Mouse (Mus musculus) ES-Bruce4 (cell line): ENCODE measurements around the gene Smim23.

Experiments
- CTCF ChIP-seq: IDR thresholded peaks from one replicate; pipeline ENCODE4 v1.8.1; 2011; ENCODE audit warnings: low read depth, low read length
- EP300 ChIP-seq: IDR thresholded peaks from 2 replicates; pipeline ENCODE4 v1.6.1; 2011; ENCODE audit warnings: low read depth, low read length; ENCODE audit not compliant: insufficient read depth
- POLR2A ChIP-seq: IDR thresholded peaks from one replicate; pipeline ENCODE4 v1.8.1; 2011; ENCODE audit warnings: low read length; ENCODE audit not compliant: insufficient read depth

DNA sequence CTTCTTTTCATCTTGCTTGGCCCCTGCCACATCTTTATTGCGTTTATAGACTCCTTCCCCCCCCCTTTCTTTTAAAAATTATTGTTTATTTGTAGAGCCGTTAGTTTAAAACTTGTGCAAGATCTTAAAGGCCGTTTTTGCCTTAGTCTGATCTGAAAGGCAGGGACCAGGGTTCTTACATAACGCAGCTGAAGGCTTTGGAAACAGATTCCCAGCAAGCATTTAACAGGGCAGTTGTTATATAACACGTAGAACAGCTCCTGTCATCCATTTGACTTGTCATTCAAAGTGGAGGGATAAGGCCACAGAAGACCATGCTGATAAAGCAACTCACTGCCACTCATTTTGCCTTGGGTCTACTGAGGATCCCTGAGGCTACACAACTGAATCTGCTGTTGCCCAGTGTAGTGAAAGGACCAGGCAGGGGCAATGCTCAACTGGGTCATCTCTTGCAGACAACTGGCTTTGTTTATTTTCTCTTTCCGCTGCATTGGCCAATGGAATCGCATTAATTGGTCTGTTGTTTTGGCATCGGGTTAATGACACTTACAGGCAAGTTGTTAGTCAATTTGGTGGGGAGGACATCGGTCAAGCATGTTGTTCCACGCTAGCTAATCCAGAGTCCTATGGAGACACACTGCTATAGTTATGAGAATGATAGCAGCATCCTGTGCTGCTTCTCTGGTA, 29.5 kb downstream of the Smim23 start:
- no peak for TF ChIP-seq CTCF
- TF ChIP-seq EP300 = no peak
- no peak for TF ChIP-seq POLR2A
